Mouse (Mus musculus) heart, embryonic 15.5 days (tissue): ENCODE data around the gene Frmpd2. TPM values are rescaled to one million over a fixed set of nuclear protein-coding genes. Genes with fewer than 3 reads are reported as not detected.

Source experiments
- ATAC-seq: fragments of 200-750 bp; cut with Nextera tagmentation; replicated peaks from 2 replicates; pipeline ENCODE4 v1.8.0; 2017; ENCODE audit warnings: low read depth, moderate TSS enrichment; ENCODE audit not compliant: insufficient number of reproducible peaks, insufficient read depth, low FRiP score
- H3K27ac ChIP-seq: fragments of 300-500 bp; sonication (generic); 2 replicates; pipeline ENCODE4 v1.5.1; 2015; ENCODE audit warnings: mild to moderate bottlenecking, inconsistent platforms
- H3K27me3 ChIP-seq: fragments of 300-500 bp; sonication (generic); 2 replicates; pipeline ENCODE4 v1.6.1; 2015; ENCODE audit warnings: inconsistent platforms
- H3K36me3 ChIP-seq: fragments of 300-500 bp; sonication (generic); 2 replicates; pipeline ENCODE4 v1.6.1; 2015; ENCODE audit warnings: mild to moderate bottlenecking, inconsistent platforms
- H3K4me1 ChIP-seq: fragments of 300-500 bp; sonication (generic); replicated peaks from 2 replicates; pipeline ENCODE4 v1.6.1; 2015; ENCODE audit warnings: inconsistent platforms
- H3K4me2 ChIP-seq: fragments of 300-500 bp; sonication (generic); 2 replicates; pipeline ENCODE4 v1.6.1; 2015; ENCODE audit warnings: inconsistent platforms, mild to moderate bottlenecking, moderate library complexity
- H3K4me3 ChIP-seq: fragments of 300-500 bp; sonication (generic); 2 replicates; pipeline ENCODE4 v1.5.1; 2015; ENCODE audit warnings: mild to moderate bottlenecking, inconsistent platforms
- H3K9ac ChIP-seq: fragments of 300-500 bp; sonication (generic); 2 replicates; pipeline ENCODE4 v1.6.1; 2015; ENCODE audit warnings: mild to moderate bottlenecking, inconsistent platforms
- H3K9me3 ChIP-seq: fragments of 300-500 bp; sonication (generic); replicated peaks from 2 replicates; pipeline ENCODE4 v1.6.1; 2016; ENCODE audit warnings: inconsistent platforms
- WGBS: fragments of 180-500 bp; shearing (Covaris S2); methylation state at CpG from one replicate; pipeline ENCODE4 v1.1.7; 2015; ENCODE audit warnings: mixed read lengths; 5-methylcytosine and 5-hydroxymethylcytosine counted together
- polyA plus RNA-seq: library from polyadenylated mRNA; unstranded; fragments of >200 nt; fragmentation: Nextera tagmentation; extraction: Ambion mirVana; gene quantifications from 2 replicates; pipeline ENCODE4 v1.2.1, GENCODE M21; 2015

Frmpd2 gene
- polyA plus RNA-seq, 1 experiment from 2014 or later = 0.03 TPM

DNA sequence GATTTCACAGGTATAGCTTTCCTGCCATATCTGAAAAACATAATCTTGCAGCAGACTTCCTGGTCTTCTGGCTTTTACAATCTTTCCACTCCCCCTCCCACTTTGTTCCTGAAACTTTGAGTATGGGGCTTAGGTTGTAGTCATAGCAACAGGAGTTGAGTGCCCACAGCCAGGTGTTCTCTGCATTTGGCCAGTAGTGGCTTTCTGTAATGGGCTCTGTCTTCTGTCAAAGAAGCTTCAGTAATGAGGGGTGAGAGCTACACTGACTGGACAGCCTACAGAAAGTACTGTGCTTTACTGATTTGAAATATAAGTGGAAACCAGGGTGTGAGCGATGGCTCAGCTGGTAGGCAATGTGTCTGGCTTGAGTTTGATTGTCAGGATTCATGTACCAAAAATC lies 37.2 kb downstream of the Frmpd2 start:
- Histone ChIP-seq H3K4me1 (no peaks in the 10 kb centered on the region), H3K36me3 (no peaks in the 10 kb centered on the region), H3K27ac (no peak overlapping the region), H3K9ac (no peak overlapping the region), H3K9me3 (no peaks in the 10 kb centered on the region), H3K27me3 (0 out of 2 replicates have a peak, but pooled peaks cover 3% of the 10 kb centered on the region), H3K4me3 (no peak overlapping the region), H3K4me2 (no peak overlapping the region)
- 68% methylated on average over 1 of the region's 1 CpGs for WGBS
- no peak for ATAC-seq

- ATAC-seq = no peak
- H3K36me3 ChIP-seq = no peaks in the 10 kb centered on the region
- WGBS = 59% methylated on average over 5 of the region's 5 CpGs
- H3K9ac ChIP-seq = no peak overlapping the region
- H3K9me3 ChIP-seq = no peaks in the 10 kb centered on the region
- H3K27ac ChIP-seq = no peak overlapping the region
- 0 out of 2 replicates have a peak, but pooled peaks cover 3% of the 10 kb centered on the region for H3K27me3 ChIP-seq
- H3K4me2 ChIP-seq = no peak overlapping the region
- H3K4me3 ChIP-seq = no peak overlapping the region
- no peaks in the 10 kb centered on the region for H3K4me1 ChIP-seq
Observed at GRCm38 (mm10) chr14:33513877-33514276, 42.4 kb downstream of the Frmpd2 start.

DNA sequence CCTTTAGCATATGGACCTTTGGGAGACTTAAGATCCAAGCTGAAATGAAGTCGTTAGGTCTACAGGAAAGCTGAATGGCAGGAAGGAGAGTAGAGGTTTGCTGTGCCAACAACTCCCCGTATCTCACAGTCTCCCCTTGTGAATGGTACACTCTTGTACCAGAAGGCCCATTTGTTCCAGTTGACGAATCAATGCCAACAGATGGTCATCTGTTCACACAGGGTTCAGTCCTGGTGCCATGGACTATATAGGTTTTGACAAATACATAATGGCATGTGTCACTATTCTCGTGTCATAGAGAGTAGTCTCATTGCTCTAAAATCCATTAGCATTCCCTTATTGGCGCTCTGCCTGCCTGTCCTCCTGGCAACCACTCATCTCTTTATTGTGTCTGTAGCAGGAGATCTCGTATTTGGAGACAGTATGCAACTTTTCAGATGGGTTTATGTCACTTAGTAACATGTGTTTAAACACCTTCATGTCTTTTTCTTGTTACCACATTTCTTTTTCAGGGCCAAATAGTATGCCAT lies 43.3 kb downstream of the Frmpd2 start:
- H3K9me3 ChIP-seq = no peaks in the 10 kb centered on the region
- no peak for ATAC-seq
- no peaks in the 10 kb centered on the region for H3K4me1 ChIP-seq
- no peak overlapping the region for H3K27ac ChIP-seq
- no peak overlapping the region for H3K4me2 ChIP-seq
- no peak overlapping the region for H3K4me3 ChIP-seq
- no peaks in the 10 kb centered on the region for H3K36me3 ChIP-seq
- 74% methylated on average over 6 of the region's 6 CpGs for WGBS
- no peak overlapping the region for H3K9ac ChIP-seq
- 0 out of 2 replicates have a peak, but pooled peaks cover 3% of the 10 kb centered on the region for H3K27me3 ChIP-seq

- WGBS = 55% methylated on average over 3 of the region's 3 CpGs
- Histone ChIP-seq H3K36me3 (no peaks in the 10 kb centered on the region), H3K9ac (no peak overlapping the region), H3K27ac (no peak overlapping the region), H3K9me3 (no peaks in the 10 kb centered on the region), H3K4me2 (no peak overlapping the region), H3K27me3 (no peaks in the 10 kb centered on the region), H3K4me3 (no peak overlapping the region), H3K4me1 (no peaks in the 10 kb centered on the region)
- no peak for ATAC-seq
Observed at GRCm38 (mm10) chr14:33521538-33521937, 50.0 kb downstream of the Frmpd2 start.

DNA sequence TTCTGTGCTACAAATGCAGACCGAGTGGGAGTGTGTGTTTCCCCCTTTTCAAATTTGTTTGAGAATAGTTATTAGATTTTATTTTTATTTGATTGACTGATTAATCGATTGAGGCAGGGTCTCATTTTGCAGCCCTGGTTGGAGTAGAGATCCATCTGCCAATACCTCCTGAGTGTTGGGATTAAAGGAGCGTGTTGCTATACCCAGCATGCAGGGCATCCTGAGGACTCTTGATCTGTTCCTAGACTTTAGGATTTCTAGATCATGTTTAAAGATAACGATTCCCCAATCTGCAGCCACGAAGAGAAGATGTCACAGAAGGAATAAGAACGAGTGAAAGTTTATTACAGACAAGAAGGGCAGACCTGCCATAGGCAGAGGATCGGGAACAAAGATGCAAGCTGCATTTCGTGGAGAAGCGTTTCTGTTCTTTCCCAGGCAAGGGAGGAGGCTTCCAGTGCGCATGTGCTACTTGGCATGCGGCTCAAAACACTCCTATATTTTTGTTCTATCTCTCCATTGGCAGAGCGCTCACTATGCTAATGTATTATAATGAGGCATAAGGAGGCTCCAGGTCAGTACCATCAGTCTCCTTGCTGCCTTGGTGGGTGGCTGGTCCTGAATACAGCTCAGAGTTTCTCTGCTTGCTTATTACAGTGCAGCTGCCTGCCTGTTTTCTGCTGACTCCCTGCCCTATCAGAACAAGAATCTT lies 53.9 kb downstream of the Frmpd2 start:
- 64% methylated on average over 12 of the region's 12 CpGs for WGBS

DNA sequence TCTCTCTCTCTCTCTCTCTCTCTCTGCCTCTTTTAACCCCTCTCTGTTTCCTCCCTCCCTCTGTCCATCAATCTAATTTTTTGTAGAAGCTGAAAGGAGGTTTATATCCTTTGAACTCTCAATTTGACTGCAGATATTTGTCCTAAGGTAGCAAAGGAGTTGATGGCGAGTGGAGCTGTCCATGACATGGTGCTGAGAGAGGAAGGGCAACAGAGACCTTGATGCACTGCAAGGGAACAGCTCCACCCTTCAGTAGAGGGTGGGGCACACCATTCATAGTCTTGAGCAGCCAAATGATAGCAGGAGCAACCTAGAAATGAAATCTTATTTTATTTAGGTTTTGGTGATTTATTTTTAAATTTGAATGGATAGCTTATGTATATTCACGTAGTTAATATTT lies 55.1 kb downstream of the Frmpd2 start:
- Histone ChIP-seq H3K36me3 (no peaks in the 10 kb centered on the region), H3K4me2 (no peak overlapping the region), H3K9ac (no peak overlapping the region), H3K27ac (no peak overlapping the region), H3K4me3 (no peak overlapping the region), H3K9me3 (no peaks in the 10 kb centered on the region), H3K4me1 (no peaks in the 10 kb centered on the region), H3K27me3 (no peaks in the 10 kb centered on the region)
- no peak for ATAC-seq
- 62% methylated on average over 2 of the region's 2 CpGs for WGBS

More for the DNA sequence above, 53.9 kb downstream of the Frmpd2 start:
- no peak overlapping the region for H3K4me2 ChIP-seq
- H3K9me3 ChIP-seq = no peaks in the 10 kb centered on the region
- no peak overlapping the region for H3K4me3 ChIP-seq
- no peak overlapping the region for H3K27ac ChIP-seq
- no peak for ATAC-seq
- no peak overlapping the region for H3K9ac ChIP-seq
- H3K27me3 ChIP-seq = no peaks in the 10 kb centered on the region
- H3K4me1 ChIP-seq = no peaks in the 10 kb centered on the region
- H3K36me3 ChIP-seq = no peaks in the 10 kb centered on the region

- Histone ChIP-seq H3K36me3 (no peaks in the 10 kb centered on the region), H3K9ac (no peak overlapping the region), H3K4me2 (no peak overlapping the region), H3K9me3 (no peaks in the 10 kb centered on the region), H3K27me3 (no peaks in the 10 kb centered on the region), H3K27ac (no peak overlapping the region), H3K4me1 (no peaks in the 10 kb centered on the region), H3K4me3 (no peak overlapping the region)
- ATAC-seq = no peak
- WGBS = 58% methylated on average over 3 of the region's 3 CpGs
Observed at GRCm38 (mm10) chr14:33527938-33528337, 56.4 kb downstream of the Frmpd2 start.

DNA sequence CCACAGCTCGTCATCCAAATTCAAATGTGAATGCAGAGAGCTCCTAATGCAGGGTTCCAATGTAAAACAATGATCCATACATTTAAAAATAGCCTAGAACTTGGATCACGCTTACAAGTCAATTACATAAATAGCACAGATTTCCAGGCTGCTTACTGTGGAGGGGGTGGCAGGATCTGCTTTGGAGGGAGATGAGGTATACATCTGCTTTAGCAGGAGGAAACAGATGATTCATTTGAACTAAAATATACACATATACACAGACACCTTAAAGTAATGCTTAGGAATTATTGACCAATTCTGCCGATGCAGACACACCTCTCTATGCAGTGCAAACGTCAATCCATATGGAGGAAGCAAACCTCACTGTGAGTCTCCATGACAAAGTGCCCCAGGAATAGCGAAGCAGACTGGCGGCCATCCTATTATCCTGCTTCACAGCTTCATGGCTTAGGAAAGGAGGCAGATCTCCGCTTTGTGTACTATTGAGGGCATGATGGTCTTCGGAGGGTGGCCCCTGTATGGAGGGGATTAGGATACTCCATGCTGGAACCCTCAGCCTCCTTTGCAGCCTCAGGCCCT lies 59.9 kb downstream of the Frmpd2 start:
- Histone ChIP-seq H3K9me3 (no peaks in the 10 kb centered on the region), H3K27me3 (no peaks in the 10 kb centered on the region), H3K4me1 (no peaks in the 10 kb centered on the region), H3K9ac (no peak overlapping the region), H3K4me3 (no peak overlapping the region), H3K36me3 (no peaks in the 10 kb centered on the region), H3K4me2 (no peak overlapping the region), H3K27ac (no peak overlapping the region)
- ATAC-seq = no peak
- WGBS = 75% methylated on average over 8 of the region's 8 CpGs

DNA sequence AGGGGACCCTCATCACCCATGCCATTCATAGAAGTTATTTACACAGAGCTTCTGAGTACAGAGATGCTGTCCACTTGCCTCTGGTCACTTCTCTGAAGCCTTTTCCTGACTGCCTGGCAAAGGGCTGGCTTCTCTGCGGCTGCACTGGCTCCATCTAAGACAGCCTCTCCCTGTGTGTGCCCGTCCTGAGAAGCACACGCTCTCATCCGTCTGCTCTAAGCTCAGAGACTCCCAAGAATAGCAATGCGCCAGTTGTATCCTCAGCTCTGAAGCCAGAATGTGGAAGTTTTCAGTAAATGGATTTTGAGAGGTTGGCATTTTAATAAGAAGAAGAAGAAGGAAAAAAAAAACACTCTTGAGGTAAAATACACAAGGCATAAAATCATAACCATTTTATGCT lies 61.3 kb downstream of the Frmpd2 start:
- Histone ChIP-seq H3K4me1 (no peaks in the 10 kb centered on the region), H3K4me3 (no peak overlapping the region), H3K27ac (no peak overlapping the region), H3K9me3 (no peaks in the 10 kb centered on the region), H3K9ac (no peak overlapping the region), H3K27me3 (no peaks in the 10 kb centered on the region), H3K36me3 (no peaks in the 10 kb centered on the region), H3K4me2 (no peak overlapping the region)
- no peak for ATAC-seq
- WGBS = 81% methylated on average over 5 of the region's 5 CpGs

- 30% methylated on average over 1 of the region's 1 CpGs for WGBS
- no peaks in the 10 kb centered on the region for H3K36me3 ChIP-seq
Observed at GRCm38 (mm10) chr14:33533516-33533915, 62.0 kb downstream of the Frmpd2 start.

DNA sequence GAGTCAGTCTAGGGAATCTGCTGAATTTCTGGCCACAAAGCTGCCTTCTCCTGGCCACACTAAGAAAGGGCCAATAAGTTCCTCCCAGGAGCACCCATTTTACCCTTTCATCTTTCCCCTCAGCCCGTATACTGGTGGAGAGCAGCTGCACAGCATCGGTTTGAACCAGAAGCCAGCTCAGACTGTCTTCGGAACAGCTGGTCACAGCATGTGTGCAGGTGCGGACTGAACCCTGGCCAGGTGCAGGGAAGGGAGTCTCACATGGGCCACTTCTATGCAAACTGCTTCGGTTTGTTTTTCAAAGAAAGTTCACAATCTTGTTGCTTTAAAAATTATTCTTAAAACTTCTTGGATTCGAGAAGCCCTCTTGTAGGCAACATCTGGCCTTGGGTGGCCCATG lies 63.8 kb downstream of the Frmpd2 start:
- H3K4me3 ChIP-seq = no peak overlapping the region
- H3K27ac ChIP-seq = no peak overlapping the region
- no peak for ATAC-seq
- no peaks in the 10 kb centered on the region for H3K9me3 ChIP-seq
- no peak overlapping the region for H3K4me2 ChIP-seq
- no peaks in the 10 kb centered on the region for H3K4me1 ChIP-seq
- WGBS = 75% methylated on average over 6 of the region's 6 CpGs
- H3K27me3 ChIP-seq = no peaks in the 10 kb centered on the region
- no peaks in the 10 kb centered on the region for H3K36me3 ChIP-seq
- H3K9ac ChIP-seq = no peak overlapping the region

More at GRCm38 (mm10) chr14:33533516-33533915, 62.0 kb downstream of the Frmpd2 start:
- Histone ChIP-seq H3K4me2 (no peak overlapping the region), H3K4me3 (no peak overlapping the region), H3K9ac (no peak overlapping the region), H3K9me3 (no peaks in the 10 kb centered on the region), H3K4me1 (no peaks in the 10 kb centered on the region), H3K27me3 (no peaks in the 10 kb centered on the region), H3K27ac (no peak overlapping the region)
- no peak for ATAC-seq
